Mouse (Mus musculus) lung, adult 10 weeks (tissue): ENCODE results near the gene Lcn9. TPM values are rescaled to one million over a fixed set of nuclear protein-coding genes. Genes with fewer than 3 reads are reported as not detected.

Experiments
- polyA plus RNA-seq: library from polyadenylated mRNA; stranded (reverse); fragments of 350-450 nt; fragmentation: Illumina TruSeq; extraction: RNeasy Lipid Tissue Mini Kit (QIAGEN cat#74804); gene quantifications from one replicate; pipeline ENCODE4 v1.2.3, GENCODE M21; 2014; ENCODE audit warnings: low read depth, low replicate concordance; ENCODE audit not compliant: insufficient read depth

The Lcn9 gene
- polyA plus RNA-seq: not detected

DNA sequence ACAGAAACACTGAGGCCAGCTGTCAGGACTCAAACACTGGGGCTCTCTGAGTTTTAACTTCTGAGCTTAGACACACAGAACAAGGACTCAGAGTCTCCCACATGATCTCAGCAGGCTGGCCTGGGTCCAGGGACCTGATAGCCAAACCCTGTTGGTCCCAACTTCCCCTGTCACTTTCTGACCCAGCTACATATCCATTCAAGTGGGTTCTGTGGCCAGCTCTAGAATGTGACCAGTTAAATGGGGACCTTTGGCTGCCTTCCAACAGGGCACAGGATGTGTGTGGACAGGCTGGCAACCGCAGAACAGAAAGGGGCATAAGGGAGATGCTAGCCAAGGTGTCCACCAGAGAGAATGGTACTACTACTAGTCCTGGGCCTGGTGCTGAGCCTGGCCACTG, at the start of gene Lcn9:
TSS of gene Lcn9 (plus strand) at position 348 of the 400 bp plus-strand sequence.

DNA sequence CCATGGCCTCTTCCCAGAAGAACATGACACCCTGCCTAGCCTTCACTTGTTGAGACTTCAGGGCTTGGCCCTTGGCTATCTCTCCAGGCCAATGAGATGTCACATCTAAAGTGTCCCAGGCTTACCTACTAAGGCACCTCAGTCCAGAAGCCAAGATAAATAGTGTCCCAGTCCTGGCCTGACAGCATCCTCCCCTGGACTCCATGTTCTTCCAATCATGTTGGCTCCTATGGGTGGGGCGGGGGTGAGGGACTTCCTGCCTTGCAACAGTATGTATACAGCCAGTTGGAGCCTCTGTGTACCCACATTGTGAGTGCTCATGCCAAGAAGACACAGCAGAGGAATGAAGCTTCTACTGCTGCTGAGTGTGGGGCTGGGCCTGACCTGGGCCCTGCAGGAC, 46.2 kb upstream of the Lcn9 start, which contains the start of gene Lcn11:
TSS of gene Lcn11 (plus strand) at position 301 of the 400 bp plus-strand sequence.

DNA sequence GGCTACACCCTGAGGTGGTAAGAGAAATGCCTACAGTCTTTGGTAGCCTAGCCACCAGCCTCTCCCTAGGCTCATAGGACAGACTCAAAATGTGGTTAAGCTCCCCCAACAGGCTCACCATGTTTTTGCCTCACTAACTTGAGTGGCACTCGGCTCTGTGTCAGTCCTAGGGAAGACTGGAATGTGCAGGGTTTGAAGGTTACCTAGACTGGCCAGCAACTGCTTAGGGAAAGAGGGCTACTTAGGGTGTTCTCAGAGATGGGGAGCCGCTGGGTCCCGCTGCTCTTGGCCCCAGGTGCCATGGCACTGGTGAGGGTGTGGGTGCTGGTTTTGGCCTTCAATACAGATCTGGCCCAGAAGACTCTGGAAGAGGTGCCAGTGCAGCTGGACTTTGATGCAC, 41.0 kb upstream of the Lcn9 start, which contains the start of gene Gm13539:
TSS of gene Gm13539 (plus strand) at position 301 of the 400 bp plus-strand sequence.

DNA sequence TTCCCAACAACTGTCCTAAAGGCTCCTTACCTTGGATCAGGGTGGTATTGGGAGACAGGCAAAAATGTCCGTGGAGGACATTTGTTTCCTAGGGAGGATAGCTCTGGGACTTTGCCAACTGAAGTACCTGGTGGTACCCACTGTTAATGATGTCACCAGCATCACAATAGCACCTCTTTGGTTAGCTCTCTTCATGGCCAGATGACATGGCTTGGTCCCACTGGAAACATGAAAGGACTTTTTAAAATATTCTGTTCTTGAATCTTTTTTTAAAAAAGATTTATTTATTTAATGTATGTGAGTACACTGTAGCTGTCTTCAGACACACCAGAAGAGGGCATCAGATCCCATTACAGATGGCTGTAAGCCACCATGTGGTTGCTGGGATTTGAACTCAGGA, 7.2 kb upstream of the Lcn9 start, which contains the start of gene Glt6d1:
TSS of gene Glt6d1 (minus strand) at position 101 of the 400 bp plus-strand sequence.

DNA sequence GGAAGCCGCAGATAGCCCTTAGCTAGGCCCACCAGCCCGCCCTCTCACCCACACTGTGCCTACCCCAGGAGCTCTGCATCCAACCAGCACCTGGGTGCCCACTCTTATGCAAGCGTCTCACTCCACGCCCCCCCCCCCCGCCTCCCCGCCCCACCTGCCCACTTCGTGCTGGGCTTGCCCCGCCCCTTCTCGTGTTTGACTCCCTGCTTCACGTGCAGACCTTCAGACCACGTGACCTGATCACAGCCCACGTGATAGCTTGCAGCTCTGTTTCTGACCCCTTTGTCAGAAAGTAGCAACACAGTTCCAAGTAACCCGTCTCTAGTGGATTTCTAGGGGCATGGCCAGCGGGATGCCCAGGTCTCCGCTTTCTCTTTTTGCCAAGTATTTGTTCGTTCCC, 24.3 kb downstream of the Lcn9 start, which contains the start of gene Sohlh1:
TSS of gene Sohlh1 (minus strand) at position 23 of the 400 bp plus-strand sequence.

DNA sequence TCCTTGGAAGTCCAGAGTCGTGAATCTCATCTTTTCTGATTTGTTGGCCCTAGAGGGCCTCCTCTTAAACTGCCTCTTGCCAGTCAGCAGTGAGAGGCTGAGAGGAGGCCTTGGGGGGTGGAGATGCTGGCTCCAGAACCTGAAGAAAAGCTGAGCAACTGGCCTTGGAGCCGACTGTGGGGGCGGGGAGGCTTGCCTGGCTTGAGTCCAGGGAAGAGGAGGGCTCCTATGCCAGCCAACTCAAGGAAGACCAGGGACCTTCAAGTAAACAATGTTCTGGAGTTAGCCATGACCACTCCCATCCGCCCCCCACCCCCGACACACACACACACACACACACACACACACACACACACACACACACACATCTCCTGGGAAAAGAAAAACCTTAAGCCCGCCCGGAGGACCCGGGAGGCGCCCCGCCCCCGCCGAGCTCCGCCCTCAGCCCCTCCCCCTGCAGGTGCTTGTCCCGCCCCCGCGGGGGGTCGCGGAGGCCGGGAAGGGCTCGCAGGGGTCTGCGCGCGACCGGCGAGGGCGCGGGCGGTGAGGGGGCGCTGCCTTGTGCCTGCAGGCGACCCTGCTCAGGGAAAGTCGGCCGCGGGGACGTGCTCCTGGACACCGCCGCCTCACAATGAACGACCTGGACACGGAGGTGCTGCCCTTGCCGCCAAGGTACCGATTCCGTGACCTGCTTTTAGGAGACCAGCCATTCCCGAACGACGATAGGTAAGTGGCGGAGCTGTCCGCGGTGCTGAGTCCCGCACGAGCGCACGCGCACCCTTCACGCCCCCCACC, 40.6 kb downstream of the Lcn9 start, which contains the start of gene Kcnt1:
TSS of gene Kcnt1 (plus strand) at position 398 of the 795 bp plus-strand sequence.

Other genes with a start within 250 kb of the Lcn9 start
- gene Mamdc4, start 248.3 kb upstream of the Lcn9 start, polyA plus RNA-seq: 0.44 TPM
- 64.0 TPM for gene Phpt1, start 247.9 kb upstream of the Lcn9 start, polyA plus RNA-seq
- gene Ajm1, start 241.4 kb upstream of the Lcn9 start, polyA plus RNA-seq: not detected
- gene Rabl6, start 214.6 kb upstream of the Lcn9 start, polyA plus RNA-seq: 25.9 TPM
- gene Ccdc183, start 205.5 kb upstream of the Lcn9 start, polyA plus RNA-seq: not detected
- gene Tmem141, start 201.1 kb upstream of the Lcn9 start, polyA plus RNA-seq: 21.1 TPM
- gene Fcna, start 195.1 kb upstream of the Lcn9 start, polyA plus RNA-seq: 23.9 TPM
- not detected for gene Lcn8, start 170.0 kb upstream of the Lcn9 start, polyA plus RNA-seq
- not detected for gene Lcn5, start 165.2 kb upstream of the Lcn9 start, polyA plus RNA-seq
- not detected for gene Lcn6, start 146.4 kb upstream of the Lcn9 start, polyA plus RNA-seq
- not detected for gene Lcn10, start 140.4 kb upstream of the Lcn9 start, polyA plus RNA-seq
- gene Obp2a, start 123.1 kb upstream of the Lcn9 start, polyA plus RNA-seq: not detected
- gene Bmyc, start 116.4 kb upstream of the Lcn9 start, polyA plus RNA-seq: 21.5 TPM
- gene Obp2b, start 86.1 kb upstream of the Lcn9 start, polyA plus RNA-seq: not detected
- gene Lcn3, start 57.6 kb upstream of the Lcn9 start, polyA plus RNA-seq: not detected
- gene Lcn11, start 46.1 kb upstream of the Lcn9 start, polyA plus RNA-seq: not detected
- not detected for gene Gm13539, start 40.9 kb upstream of the Lcn9 start, polyA plus RNA-seq
- gene Glt6d1, start 7.3 kb upstream of the Lcn9 start, polyA plus RNA-seq: not detected
- gene Sohlh1, start 24.1 kb downstream of the Lcn9 start, polyA plus RNA-seq: not detected
- not detected for gene Kcnt1, start 40.6 kb downstream of the Lcn9 start, polyA plus RNA-seq
- gene Camsap1, start 160.1 kb downstream of the Lcn9 start, polyA plus RNA-seq: 3.3 TPM
- gene Ubac1, start 198.6 kb downstream of the Lcn9 start, polyA plus RNA-seq: 28.3 TPM